Mouse (Mus musculus) small intestine, adult 2 months (tissue): ENCODE results near the gene Gimap9. TPM values are rescaled to one million over a fixed set of nuclear protein-coding genes. Genes with fewer than 3 reads are reported as not detected.

Experiments used
- H3K27ac ChIP-seq: fragments of 200-500 bp; 2 replicates; pipeline ENCODE4 v1.5.1; 2012; ENCODE audit warnings: low read depth, low read length, control low read depth, inconsistent platforms; ENCODE audit not compliant: insufficient read depth
- H3K27me3 ChIP-seq: fragments of 200-500 bp; 2 replicates; pipeline ENCODE4 v1.6.1; 2012; ENCODE audit warnings: mild to moderate bottlenecking, moderate library complexity, low read length, inconsistent platforms; ENCODE audit not compliant: control insufficient read depth, insufficient read depth
- H3K36me3 ChIP-seq: fragments of 200-500 bp; 2 replicates; pipeline ENCODE4 v1.6.1; 2012; ENCODE audit warnings: mild to moderate bottlenecking, low read length, control low read depth, inconsistent platforms; ENCODE audit not compliant: control insufficient read depth, insufficient read depth
- H3K4me1 ChIP-seq: fragments of 200-500 bp; 2 replicates; pipeline ENCODE4 v1.6.1; 2012; ENCODE audit warnings: low read length, inconsistent platforms, mixed read lengths; ENCODE audit not compliant: control insufficient read depth, insufficient read depth, insufficient read length
- H3K4me3 ChIP-seq: fragments of 200-500 bp; 2 replicates; pipeline ENCODE4 v1.5.1; 2012; ENCODE audit warnings: low read depth, mild to moderate bottlenecking, control low read depth, inconsistent platforms, low read length, moderate library complexity
- CTCF ChIP-seq: fragments of 200-500 bp; IDR thresholded peaks from 2 replicates; pipeline ENCODE4 v1.5.1; 2012; ENCODE audit warnings: low read depth, mild to moderate bottlenecking, control low read depth, inconsistent platforms, low read length, moderate library complexity, mixed read lengths; ENCODE audit not compliant: insufficient replicate concordance, insufficient read length; ENCODE audit errors: extremely low read depth
- POLR2A ChIP-seq: fragments of 200-500 bp; IDR thresholded peaks from 2 replicates; pipeline ENCODE4 v1.6.1; 2012; ENCODE audit warnings: low read depth, mild to moderate bottlenecking, control low read depth, inconsistent platforms, low read length, moderate library complexity
- WGBS: fragments of 180-500 bp; shearing (Covaris S2); methylation state at CpG from one replicate; pipeline ENCODE4 v1.1.7; 2018; 5-methylcytosine and 5-hydroxymethylcytosine counted together
- polyA plus RNA-seq: library from polyadenylated mRNA; depleted of rRNA; stranded (reverse); fragments of >200 nt; gene quantifications from 2 replicates; pipeline ENCODE4 v1.2.3, GENCODE M21; 2012; rRNA removed

The Gimap9 gene
- 0.27 and 0.62 TPM in 2 replicates for polyA plus RNA-seq

GRCm38 (mm10) chr6:48675931-48676859 is at the start of gene Gimap9:
Gene Gimap9 (plus strand): TSS chr6:48676129.
- WGBS: 11% methylated on average over 11 of the region's 13 CpGs
- H3K27me3 ChIP-seq: no peaks in the 10 kb centered on the region
- peak within 1 kb of the TSS; percentile 81 for H3K27ac ChIP-seq
- peaks cover 5% of the 10 kb centered on the region; the same call in 1 of the 2 replicates for H3K4me1 ChIP-seq
- peak within 1 kb of the TSS; percentile 68 for H3K4me3 ChIP-seq
- peaks cover 5% of the 10 kb centered on the region; the same call in 1 of the 2 replicates for H3K36me3 ChIP-seq
- TF ChIP-seq CTCF: no peak
- TF ChIP-seq POLR2A: peak; percentile 61

GRCm38 (mm10) chr6:48626464-48626863 is 49.5 kb upstream of the Gimap9 start, which contains the start of gene AI854703:
Gene AI854703 (plus strand): TSS chr6:48626764.
- no peak within 1 kb of the TSS for H3K27ac ChIP-seq
- peak within 1 kb of the TSS; percentile 63 for H3K4me3 ChIP-seq
- peaks cover 6% of the 10 kb centered on the region for H3K4me1 ChIP-seq
- TF ChIP-seq POLR2A (no peak), CTCF (no peak)
- WGBS: 59% methylated on average over 8 of the region's 8 CpGs
- no peaks in the 10 kb centered on the region for H3K36me3 ChIP-seq
- peaks cover 22% of the 10 kb centered on the region for H3K27me3 ChIP-seq

GRCm38 (mm10) chr6:48626984-48627383 is 48.9 kb upstream of the Gimap9 start:
- peak overlapping the region; percentile 63 for H3K4me3 ChIP-seq
- TF ChIP-seq POLR2A: no peak
- TF ChIP-seq CTCF: no peak
- no peaks in the 10 kb centered on the region for H3K36me3 ChIP-seq
- H3K27ac ChIP-seq: no peak overlapping the region
- peaks cover 6% of the 10 kb centered on the region for H3K4me1 ChIP-seq
- WGBS: under 1% methylated on average over 32 of the region's 32 CpGs
- peaks cover 22% of the 10 kb centered on the region for H3K27me3 ChIP-seq

GRCm38 (mm10) chr6:48627511-48627924 is 48.4 kb upstream of the Gimap9 start:
- TF ChIP-seq POLR2A (no peak), CTCF (no peak)
- WGBS: 13% methylated on average over 7 of the region's 7 CpGs
- H3K27ac ChIP-seq: no peak overlapping the region
- H3K4me3 ChIP-seq: peak overlapping the region; percentile 63
- no peaks in the 10 kb centered on the region for H3K36me3 ChIP-seq
- H3K4me1 ChIP-seq: peaks cover 6% of the 10 kb centered on the region
- peaks cover 22% of the 10 kb centered on the region for H3K27me3 ChIP-seq

- H3K4me3 ChIP-seq: no peak overlapping the region
- no peak overlapping the region for H3K27ac ChIP-seq
- 70% methylated on average over 3 of the region's 3 CpGs for WGBS
- peaks cover 6% of the 10 kb centered on the region for H3K4me1 ChIP-seq
- H3K36me3 ChIP-seq: no peaks in the 10 kb centered on the region
- TF ChIP-seq POLR2A: no peak
- no peak for TF ChIP-seq CTCF
- H3K27me3 ChIP-seq: peaks cover 22% of the 10 kb centered on the region
Measured at GRCm38 (mm10) chr6:48628377-48628776, 47.6 kb upstream of the Gimap9 start.

- H3K4me3 ChIP-seq: peak overlapping the region; percentile 58
- H3K27me3 ChIP-seq: peaks cover 22% of the 10 kb centered on the region
- H3K27ac ChIP-seq: no peak overlapping the region
- no peak for TF ChIP-seq CTCF
- TF ChIP-seq POLR2A: no peak
- H3K36me3 ChIP-seq: no peaks in the 10 kb centered on the region
- 15% methylated on average over 54 of the region's 54 CpGs for WGBS
- H3K4me1 ChIP-seq: peaks cover 6% of the 10 kb centered on the region
Measured at GRCm38 (mm10) chr6:48628808-48629660, 46.9 kb upstream of the Gimap9 start.

GRCm38 (mm10) chr6:48629661-48630034 is 46.3 kb upstream of the Gimap9 start:
- Histone ChIP-seq H3K27me3 (peaks cover 22% of the 10 kb centered on the region), H3K36me3 (no peaks in the 10 kb centered on the region), H3K27ac (no peak overlapping the region), H3K4me1 (peaks cover 6% of the 10 kb centered on the region), H3K4me3 (peak overlapping the region; percentile 58)
- TF ChIP-seq CTCF: no peak
- no peak for TF ChIP-seq POLR2A
- WGBS: 23% methylated on average over 13 of the region's 13 CpGs
